ENCODE assay signal across 8 mouse cellular contexts in the genomic region with DNA sequence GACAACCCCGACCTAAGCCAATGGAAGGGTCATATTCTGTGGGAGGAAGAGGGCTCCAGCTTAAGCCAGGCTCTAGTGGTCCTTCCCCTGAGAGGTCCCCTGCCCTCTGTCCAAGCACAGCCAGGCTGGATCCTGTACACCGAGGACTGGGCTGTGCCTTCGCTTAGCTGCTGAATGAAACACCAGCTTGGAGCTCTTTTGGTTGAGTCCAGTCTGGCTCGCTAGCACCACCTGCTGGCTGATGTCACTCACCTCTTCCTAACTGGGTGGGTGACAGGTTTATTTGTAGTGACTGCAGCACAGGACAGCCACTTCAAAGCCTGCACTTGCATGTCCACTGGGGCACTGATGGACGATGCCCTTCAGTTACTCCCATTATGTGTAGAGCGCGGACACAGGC. TPM values are rescaled to one million over a fixed set of nuclear protein-coding genes. Genes with fewer than 3 reads are reported as not detected.
DNase-seq lines count a peak whose midpoint lies in the region; ATAC-seq and TF ChIP-seq lines count a peak whose summit lies in the region.

No protein-coding gene starts in this region.

- no peak overlapping the region for H3K9ac ChIP-seq in heart, embryonic 11.5 days (ENCODE audit: low read depth, low read length)
- H3K9ac ChIP-seq in kidney, postnatal 0 days (ENCODE audit: low read depth, low read length) = no peak overlapping the region
- H3K9ac ChIP-seq in liver, embryonic 11.5 days (ENCODE audit: low read depth, low read length) = no peak overlapping the region
- H3K9ac ChIP-seq in neural tube, embryonic 13.5 days = no peak overlapping the region
- no peak overlapping the region for H3K9ac ChIP-seq in stomach, embryonic 16.5 days (ENCODE audit: low read length)

- no peak overlapping the region for H3ac ChIP-seq in C2C12 (ENCODE audit: control insufficient read depth, insufficient read length, low read depth)

- DNase-seq in kidney, postnatal 0 days (ENCODE audit: low spot score) = peak; percentile 89
- DNase-seq in liver, embryonic 11.5 days (ENCODE audit: low spot score) = peak; percentile 82

- H3K4me3 ChIP-seq in C2C12 (ENCODE audit: insufficient read depth, poor library complexity, severe bottlenecking) = no peak overlapping the region
- no peak overlapping the region for H3K4me3 ChIP-seq in bone marrow macrophage, adult 2 months (ENCODE audit: insufficient read depth, low read length)
- no peak overlapping the region for H3K4me3 ChIP-seq in embryonic fibroblast, embryonic 13.5 days (ENCODE audit: insufficient read depth, low read length)
- H3K4me3 ChIP-seq in heart, embryonic 11.5 days (ENCODE audit: low read depth, low read length) = no peak overlapping the region
- H3K4me3 ChIP-seq in kidney, postnatal 0 days (replicated peaks; ENCODE audit: low read depth, low read length) = no peak overlapping the region
- no peak overlapping the region for H3K4me3 ChIP-seq in liver, embryonic 11.5 days (ENCODE audit: low read depth, low read length)
- H3K4me3 ChIP-seq in neural tube, embryonic 13.5 days = no peak overlapping the region
- H3K4me3 ChIP-seq in stomach, embryonic 16.5 days (replicated peaks; ENCODE audit: low read length) = no peak overlapping the region

- H3K27ac ChIP-seq in bone marrow macrophage, adult 2 months (ENCODE audit: insufficient read depth, low read depth, low read length) = no peak overlapping the region
- no peak overlapping the region for H3K27ac ChIP-seq in embryonic fibroblast, embryonic 13.5 days (ENCODE audit: insufficient read depth, low read length)
- no peak overlapping the region for H3K27ac ChIP-seq in heart, embryonic 11.5 days (ENCODE audit: low read depth, low read length)
- H3K27ac ChIP-seq in kidney, postnatal 0 days = no peak overlapping the region
- no peak overlapping the region for H3K27ac ChIP-seq in liver, embryonic 11.5 days (ENCODE audit: low read depth, low read length)
- no peak overlapping the region for H3K27ac ChIP-seq in neural tube, embryonic 13.5 days (replicated peaks)
- no peak overlapping the region for H3K27ac ChIP-seq in stomach, embryonic 16.5 days (ENCODE audit: low read length)

- ATAC-seq in heart, embryonic 11.5 days (replicated peaks; ENCODE audit: insufficient number of reproducible peaks, low FRiP score, low TSS enrichment) = peak; percentile 42; the same call in 1 of the 2 replicates
- ATAC-seq in kidney, postnatal 0 days (replicated peaks; ENCODE audit: low FRiP score, low read depth) = peak; percentile 43; the same call in 1 of the 2 replicates
- ATAC-seq in liver, embryonic 11.5 days (replicated peaks; ENCODE audit: low FRiP score) = peak; percentile 75
- ATAC-seq in neural tube, embryonic 13.5 days (ENCODE audit: low read depth) = peak; percentile 23; the same call in 1 of the 2 replicates
- ATAC-seq in stomach, embryonic 16.5 days (ENCODE audit: insufficient read depth, low FRiP score) = peak; percentile 61; the same call in 1 of the 2 replicates

- H3K9me3 ChIP-seq in heart, embryonic 11.5 days (replicated peaks; ENCODE audit: control insufficient read depth, low read length) = no peaks in the 10 kb centered on the region
- H3K9me3 ChIP-seq in kidney, postnatal 0 days (replicated peaks; ENCODE audit: low read length) = no peaks in the 10 kb centered on the region
- H3K9me3 ChIP-seq in liver, embryonic 11.5 days (ENCODE audit: control insufficient read depth, low read length) = no peaks in the 10 kb centered on the region
- no peaks in the 10 kb centered on the region for H3K9me3 ChIP-seq in neural tube, embryonic 13.5 days
- H3K9me3 ChIP-seq in stomach, embryonic 16.5 days (replicated peaks; ENCODE audit: control insufficient read depth, low read length) = no peaks in the 10 kb centered on the region

- H3K4me2 ChIP-seq in heart, embryonic 11.5 days = no peak overlapping the region
- H3K4me2 ChIP-seq in kidney, postnatal 0 days (ENCODE audit: low read length) = no peak overlapping the region
- no peak overlapping the region for H3K4me2 ChIP-seq in liver, embryonic 11.5 days
- H3K4me2 ChIP-seq in neural tube, embryonic 13.5 days = no peak overlapping the region
- no peak overlapping the region for H3K4me2 ChIP-seq in stomach, embryonic 16.5 days (ENCODE audit: low read depth, low read length)

- peak; percentile 71 for TF ChIP-seq CTCF in C2C12 (IDR thresholded peaks at IDR 0.05; ENCODE audit: control insufficient read depth, insufficient read depth, insufficient read length)
- TF ChIP-seq CTCF in bone marrow macrophage, adult 2 months (IDR thresholded peaks at IDR 0.05; ENCODE audit: low read depth, low read length) = peak; percentile 73; the same call in 1 of the 2 replicates
- TF ChIP-seq CTCF in embryonic fibroblast, embryonic 13.5 days (IDR thresholded peaks at IDR 0.05; ENCODE audit: borderline replicate concordance, insufficient read depth, low read length) = peak; percentile 86
- TF ChIP-seq CTCF in kidney, postnatal 0 days (IDR thresholded peaks at IDR 0.05; ENCODE audit: low read depth) = peak; percentile 94

- 50% methylated on average over 7 of the region's 7 CpGs for WGBS in heart, embryonic 11.5 days (ENCODE audit: insufficient replicate concordance)
- WGBS in kidney, postnatal 0 days = 45% methylated on average over 7 of the region's 7 CpGs
- WGBS in liver, embryonic 11.5 days = 49% methylated on average over 7 of the region's 7 CpGs
- WGBS in neural tube, embryonic 13.5 days = 50% methylated on average over 7 of the region's 7 CpGs
- 56% methylated on average over 7 of the region's 7 CpGs for WGBS in stomach, embryonic 16.5 days

- no peaks in the 10 kb centered on the region for H3K27me3 ChIP-seq in C2C12 (ENCODE audit: control insufficient read depth, insufficient read depth, insufficient read length)
- no peaks in the 10 kb centered on the region for H3K27me3 ChIP-seq in heart, embryonic 11.5 days (ENCODE audit: control insufficient read depth, insufficient read depth, low read length)
- no peaks in the 10 kb centered on the region for H3K27me3 ChIP-seq in kidney, postnatal 0 days (ENCODE audit: insufficient read depth, low read length)
- H3K27me3 ChIP-seq in liver, embryonic 11.5 days (replicated peaks; ENCODE audit: control insufficient read depth, insufficient read depth, low read length) = no peaks in the 10 kb centered on the region
- H3K27me3 ChIP-seq in neural tube, embryonic 13.5 days = no peaks in the 10 kb centered on the region
- H3K27me3 ChIP-seq in stomach, embryonic 16.5 days (ENCODE audit: control insufficient read depth, insufficient read depth, low read length) = no peaks in the 10 kb centered on the region

- H3K79me2 ChIP-seq in C2C12 (ENCODE audit: control insufficient read depth, insufficient read depth) = peaks cover 23% of the 10 kb centered on the region

- peaks cover 5% of the 10 kb centered on the region for H3K79me3 ChIP-seq in C2C12 (ENCODE audit: low read depth)

- no peak for TF ChIP-seq POLR2A in bone marrow macrophage, adult 2 months (IDR thresholded peaks at IDR 0.05; ENCODE audit: borderline replicate concordance, low read depth, low read length)
- no peak for TF ChIP-seq POLR2A in embryonic fibroblast, embryonic 13.5 days (IDR thresholded peaks at IDR 0.05; ENCODE audit: low read depth, low read length)

- peaks cover under 1% of the 10 kb centered on the region; the same call in 1 of the 2 replicates for H3K4me1 ChIP-seq in bone marrow macrophage, adult 2 months (ENCODE audit: control insufficient read depth, insufficient read depth, low read length)
- H3K4me1 ChIP-seq in embryonic fibroblast, embryonic 13.5 days (ENCODE audit: control insufficient read depth, insufficient read depth, low read length) = no peaks in the 10 kb centered on the region
- H3K4me1 ChIP-seq in heart, embryonic 11.5 days (ENCODE audit: control insufficient read depth, insufficient read depth, low read length) = no peaks in the 10 kb centered on the region
- no peaks in the 10 kb centered on the region for H3K4me1 ChIP-seq in kidney, postnatal 0 days (replicated peaks; ENCODE audit: insufficient read depth, low read length)
- H3K4me1 ChIP-seq in liver, embryonic 11.5 days (replicated peaks; ENCODE audit: control insufficient read depth, insufficient read depth, low read length) = no peaks in the 10 kb centered on the region
- H3K4me1 ChIP-seq in neural tube, embryonic 13.5 days (replicated peaks) = peaks cover 26% of the 10 kb centered on the region
- H3K4me1 ChIP-seq in stomach, embryonic 16.5 days (ENCODE audit: control insufficient read depth, insufficient read depth, low read length) = peaks cover 6% of the 10 kb centered on the region; the same call in 1 of the 2 replicates

- peaks cover 70% of the 10 kb centered on the region for H3K36me3 ChIP-seq in C2C12 (ENCODE audit: control insufficient read depth, insufficient read depth)
- peaks cover 30% of the 10 kb centered on the region for H3K36me3 ChIP-seq in heart, embryonic 11.5 days (ENCODE audit: control insufficient read depth, insufficient read depth, low read length)
- peaks cover 57% of the 10 kb centered on the region for H3K36me3 ChIP-seq in kidney, postnatal 0 days (ENCODE audit: insufficient read depth, low read length)
- peaks cover 47% of the 10 kb centered on the region for H3K36me3 ChIP-seq in liver, embryonic 11.5 days (ENCODE audit: control insufficient read depth, insufficient read depth, low read length)
- H3K36me3 ChIP-seq in neural tube, embryonic 13.5 days = peaks cover 77% of the 10 kb centered on the region
- H3K36me3 ChIP-seq in stomach, embryonic 16.5 days (ENCODE audit: control insufficient read depth, insufficient read depth, low read length) = peaks cover 21% of the 10 kb centered on the region

RNA-seq across cellular contexts. Expression of a gene that starts 7.5 kb away (rescaled TPM):
- polyA plus RNA-seq in C2C12 (2012; fragmentation: generic; extraction: Trizol) = 5.6 TPM
- polyA plus RNA-seq in bone marrow macrophage, adult 2 months (2012; ENCODE audit: insufficient read depth, insufficient read length, missing spikeins) = 1.6 TPM in 1 of 2 replicates, not detected in the other
- 1.7 and 2.2 TPM in 2 replicates for polyA plus RNA-seq in embryonic fibroblast, embryonic 13.5 days (2011; ENCODE audit: insufficient read length, low read depth, missing spikeins)
- polyA plus RNA-seq in heart, embryonic 11.5 days (2014; fragmentation: Nextera tagmentation; extraction: Ambion mirVana) = 7.1 and 8.2 TPM in 2 replicates
- polyA plus RNA-seq in kidney, postnatal 0 days (2015; fragmentation: Nextera tagmentation; extraction: Ambion mirVana) = 12.9 and 15.2 TPM in 2 replicates
- polyA plus RNA-seq in liver, embryonic 11.5 days (2014; fragmentation: Nextera tagmentation; extraction: Ambion mirVana) = 1.8 and 2.2 TPM in 2 replicates
- polyA plus RNA-seq in neural tube, embryonic 13.5 days (2015; fragmentation: Nextera tagmentation; extraction: Ambion mirVana) = 12.4 and 13.1 TPM in 2 replicates
- 6.9 and 7.3 TPM in 2 replicates for polyA plus RNA-seq in stomach, embryonic 16.5 days (2015; fragmentation: Nextera tagmentation; extraction: Ambion mirVana)

RNA-seq across cellular contexts. Expression of a gene that starts 7.7 kb away (rescaled TPM):
- 436 TPM for polyA plus RNA-seq in C2C12 (2012; fragmentation: generic; extraction: Trizol)
- polyA plus RNA-seq in bone marrow macrophage, adult 2 months (2012; ENCODE audit: insufficient read depth, insufficient read length, missing spikeins) = 107 and 110 TPM in 2 replicates
- polyA plus RNA-seq in embryonic fibroblast, embryonic 13.5 days (2011; ENCODE audit: insufficient read length, low read depth, missing spikeins) = 82.7 and 96.6 TPM in 2 replicates
- 284 and 297 TPM in 2 replicates for polyA plus RNA-seq in heart, embryonic 11.5 days (2014; fragmentation: Nextera tagmentation; extraction: Ambion mirVana)
- polyA plus RNA-seq in kidney, postnatal 0 days (2015; fragmentation: Nextera tagmentation; extraction: Ambion mirVana) = 314 and 321 TPM in 2 replicates
- polyA plus RNA-seq in liver, embryonic 11.5 days (2014; fragmentation: Nextera tagmentation; extraction: Ambion mirVana) = 432 and 463 TPM in 2 replicates
- 259 and 278 TPM in 2 replicates for polyA plus RNA-seq in neural tube, embryonic 13.5 days (2015; fragmentation: Nextera tagmentation; extraction: Ambion mirVana)
- polyA plus RNA-seq in stomach, embryonic 16.5 days (2015; fragmentation: Nextera tagmentation; extraction: Ambion mirVana) = 281 and 302 TPM in 2 replicates

RNA-seq across cellular contexts. Expression of a gene that starts 16.5 kb away (rescaled TPM):
- not detected for polyA plus RNA-seq in C2C12 (2012; fragmentation: generic; extraction: Trizol)
- polyA plus RNA-seq in bone marrow macrophage, adult 2 months (2012; ENCODE audit: insufficient read depth, insufficient read length, missing spikeins) = not detected in 2 replicates
- polyA plus RNA-seq in embryonic fibroblast, embryonic 13.5 days (2011; ENCODE audit: insufficient read length, low read depth, missing spikeins) = 1.0 TPM in 1 of 2 replicates, not detected in the other
- polyA plus RNA-seq in heart, embryonic 11.5 days (2014; fragmentation: Nextera tagmentation; extraction: Ambion mirVana) = 1.1 and 1.3 TPM in 2 replicates
- polyA plus RNA-seq in kidney, postnatal 0 days (2015; fragmentation: Nextera tagmentation; extraction: Ambion mirVana) = 0.23 and 0.25 TPM in 2 replicates
- polyA plus RNA-seq in liver, embryonic 11.5 days (2014; fragmentation: Nextera tagmentation; extraction: Ambion mirVana) = 0.81 and 0.84 TPM in 2 replicates
- polyA plus RNA-seq in neural tube, embryonic 13.5 days (2015; fragmentation: Nextera tagmentation; extraction: Ambion mirVana) = 20.4 and 23.5 TPM in 2 replicates
- polyA plus RNA-seq in stomach, embryonic 16.5 days (2015; fragmentation: Nextera tagmentation; extraction: Ambion mirVana) = 5.3 and 5.4 TPM in 2 replicates

RNA-seq across cellular contexts. Expression of a gene that starts 39.8 kb away (rescaled TPM):
- 12.7 TPM for polyA plus RNA-seq in C2C12 (2012; fragmentation: generic; extraction: Trizol)
- 16.2 and 16.3 TPM in 2 replicates for polyA plus RNA-seq in bone marrow macrophage, adult 2 months (2012; ENCODE audit: insufficient read depth, insufficient read length, missing spikeins)
- 17.0 and 27.4 TPM in 2 replicates for polyA plus RNA-seq in embryonic fibroblast, embryonic 13.5 days (2011; ENCODE audit: insufficient read length, low read depth, missing spikeins)
- 11.9 and 13.6 TPM in 2 replicates for polyA plus RNA-seq in heart, embryonic 11.5 days (2014; fragmentation: Nextera tagmentation; extraction: Ambion mirVana)
- polyA plus RNA-seq in kidney, postnatal 0 days (2015; fragmentation: Nextera tagmentation; extraction: Ambion mirVana) = 5.9 and 6.6 TPM in 2 replicates
- polyA plus RNA-seq in liver, embryonic 11.5 days (2014; fragmentation: Nextera tagmentation; extraction: Ambion mirVana) = 4.1 and 5.7 TPM in 2 replicates
- 10.4 and 11.2 TPM in 2 replicates for polyA plus RNA-seq in neural tube, embryonic 13.5 days (2015; fragmentation: Nextera tagmentation; extraction: Ambion mirVana)
- polyA plus RNA-seq in stomach, embryonic 16.5 days (2015; fragmentation: Nextera tagmentation; extraction: Ambion mirVana) = 10.4 and 11.2 TPM in 2 replicates

Comparison
In these comparisons a context has a peak if more than half of its experiments do, and no peak if none do; other contexts are left out.
1. ATAC-seq: peak in every context shown above with its lines; median percentile 75 in liver, embryonic 11.5 days; 61 in stomach, embryonic 16.5 days; 43 in kidney, postnatal 0 days; 42 in heart, embryonic 11.5 days; 23 in neural tube, embryonic 13.5 days.